Mouse (Mus musculus) left cerebral cortex, postnatal 14 days (tissue): ENCODE results near the gene Grxcr1. TPM values are rescaled to one million over a fixed set of nuclear protein-coding genes. Genes with fewer than 3 reads are reported as not detected.

ENCODE experiments used
- DNase-seq, 2 experiments: peaks; one replicate each; pipeline ENCODE4 v3.0.0; 2021 to 2022; ENCODE audit warnings: low spot score in 2 of 2, mixed read lengths in 1 of 2
- intact Hi-C: fragments of 180-260 bp; cut with DNase I; formaldehyde crosslinking; loops from one replicate; pipeline ENCODE4 v1.15.1; 2025
- total RNA-seq, 2 experiments: library from RNA; stranded (reverse); gene quantifications; 2 replicates each; pipeline ENCODE4 v1.2.3; 2021

Gene Grxcr1
- total RNA-seq, 2 experiments from 2014 or later, result not detected

- intact Hi-C loops, result no loop called here
Observed at GRCm38 (mm10) chr5:68071857-68072256, 40.2 kb downstream of the Grxcr1 start.

GRCm38 (mm10) chr5:68086535-68087098, 55.0 kb downstream of the Grxcr1 start:
- intact Hi-C loops, result no loop called here
- DNase-seq, result peak in 1 of 2 experiments; percentile 32

More at GRCm38 (mm10) chr5:68071857-68072256, 40.2 kb downstream of the Grxcr1 start:
- no peak for DNase-seq

GRCm38 (mm10) chr5:68087174-68087573, 55.5 kb downstream of the Grxcr1 start:
- DNase-seq, result peak in 1 of 2 experiments; percentile 9
- intact Hi-C loops, result no loop called here

- intact Hi-C loops, result no loop called here
- DNase-seq, result no peak
Observed at GRCm38 (mm10) chr5:68093085-68093484, 61.5 kb downstream of the Grxcr1 start.

- DNase-seq, result peak in 1 of 2 experiments; percentile 35
- intact Hi-C loops, result no loop called here
Observed at GRCm38 (mm10) chr5:68097665-68098624, 66.3 kb downstream of the Grxcr1 start.

GRCm38 (mm10) chr5:68112430-68113036, 80.9 kb downstream of the Grxcr1 start:
- intact Hi-C loops, result loop anchor here (10.0 kb wide), 4 partner anchors 168 to 578 kb away; partner anchors contain the start of genes Atp8a1, Gm21905 and Gm5108
- peak; percentile 68 to 77 for DNase-seq

GRCm38 (mm10) chr5:68120880-68121279, 89.2 kb downstream of the Grxcr1 start:
- intact Hi-C loops, result loop anchor here (10.0 kb wide), 2 partner anchors 134 to 1404 kb away; no protein-coding TSS in a partner anchor
- no peak for DNase-seq

- intact Hi-C loops, result loop anchor here (10.0 kb wide), 2 partner anchors 132 to 1402 kb away; no protein-coding TSS in a partner anchor
- DNase-seq, result no peak
Observed at GRCm38 (mm10) chr5:68122883-68123282, 91.2 kb downstream of the Grxcr1 start.

GRCm38 (mm10) chr5:68125478-68125877, 93.8 kb downstream of the Grxcr1 start:
- intact Hi-C loops, result loop anchor here (10.0 kb wide), 2 partner anchors 129 to 1399 kb away; no protein-coding TSS in a partner anchor
- no peak for DNase-seq

GRCm38 (mm10) chr5:68128421-68128820, 96.8 kb downstream of the Grxcr1 start:
- peak; percentile 38 to 57 for DNase-seq
- intact Hi-C loops, result loop anchor here (10.0 kb wide), 2 partner anchors 126 to 1396 kb away; no protein-coding TSS in a partner anchor

GRCm38 (mm10) chr5:68128821-68129608, 97.4 kb downstream of the Grxcr1 start:
- intact Hi-C loops, result loop anchor here (10.0 kb wide), 2 partner anchors 126 to 1396 kb away; no protein-coding TSS in a partner anchor
- no peak for DNase-seq

GRCm38 (mm10) chr5:68146818-68147217, 115.2 kb downstream of the Grxcr1 start:
- no peak for DNase-seq
- intact Hi-C loops, result no loop called here

- intact Hi-C loops, result no loop called here
- DNase-seq, result peak in 1 of 2 experiments; percentile 6
Observed at GRCm38 (mm10) chr5:68149946-68150345, 118.3 kb downstream of the Grxcr1 start.

GRCm38 (mm10) chr5:68150347-68151043, 118.9 kb downstream of the Grxcr1 start:
- DNase-seq, result no peak
- intact Hi-C loops, result no loop called here

GRCm38 (mm10) chr5:68162503-68162902, 130.9 kb downstream of the Grxcr1 start:
- DNase-seq, result no peak
- intact Hi-C loops, result no loop called here

- intact Hi-C loops, result no loop called here
- DNase-seq, result no peak
Observed at GRCm38 (mm10) chr5:68165954-68166353, 134.3 kb downstream of the Grxcr1 start.
